Mouse (Mus musculus) kidney, adult 2 months (tissue): ENCODE data around the gene Stx8. TPM values are rescaled to one million over a fixed set of nuclear protein-coding genes. Genes with fewer than 3 reads are reported as not detected.
A peak's percentile ranks its signal among the peaks of the same experiment; 100 is the strongest.

ENCODE experiments used
- DNase-seq: peaks from one replicate; pipeline ENCODE4 v3.0.0; 2021
- H3K27ac ChIP-seq: fragments of 200-500 bp; 2 replicates; pipeline ENCODE4 v1.5.1; 2012; ENCODE audit warnings: low read depth, low read length, control low read depth, inconsistent platforms; ENCODE audit not compliant: insufficient read depth
- H3K27me3 ChIP-seq: fragments of 200-500 bp; replicated peaks from 2 replicates; pipeline ENCODE4 v1.6.1; 2012; ENCODE audit warnings: mild to moderate bottlenecking, moderate library complexity, low read length, inconsistent platforms; ENCODE audit not compliant: control insufficient read depth, insufficient read depth
- H3K36me3 ChIP-seq: fragments of 200-500 bp; 2 replicates; pipeline ENCODE4 v1.6.1; 2012; ENCODE audit warnings: mild to moderate bottlenecking, moderate library complexity, low read length, inconsistent platforms; ENCODE audit not compliant: control insufficient read depth, insufficient read depth
- H3K4me1 ChIP-seq: fragments of 200-500 bp; 2 replicates; pipeline ENCODE4 v1.6.1; 2011; ENCODE audit warnings: low read length; ENCODE audit not compliant: control insufficient read depth, insufficient read depth
- H3K4me3 ChIP-seq: fragments of 200-500 bp; 2 replicates; pipeline ENCODE4 v1.5.1; 2011; ENCODE audit warnings: mild to moderate bottlenecking, low read depth, low read length, control low read depth; ENCODE audit not compliant: insufficient read depth
- CTCF ChIP-seq: fragments of 200-500 bp; conservative IDR thresholded peaks from 2 replicates; pipeline ENCODE4 v1.5.1; 2011; ENCODE audit warnings: low read depth, mild to moderate bottlenecking, control low read depth, low read length, moderate library complexity, mixed read lengths; ENCODE audit not compliant: insufficient read depth, insufficient read length
- POLR2A ChIP-seq: fragments of 200-500 bp; IDR thresholded peaks from one replicate; pipeline ENCODE4 v1.6.1; 2011; ENCODE audit warnings: low read depth, low read length, control low read depth
- WGBS: fragments of 180-500 bp; shearing (Covaris S2); methylation state at CpG from one replicate; pipeline ENCODE4 v1.1.7; 2018; 5-methylcytosine and 5-hydroxymethylcytosine counted together
- polyA plus RNA-seq: library from polyadenylated mRNA; depleted of rRNA; stranded (reverse); fragments of >200 nt; gene quantifications from 2 replicates; pipeline ENCODE4 v1.2.3, GENCODE M21; 2012

The Stx8 gene
- polyA plus RNA-seq, 1 experiment: 10.7 TPM

- H3K27ac ChIP-seq: no peak overlapping the region
- no peaks in the 10 kb centered on the region for H3K4me1 ChIP-seq
- H3K36me3 ChIP-seq: no peaks in the 10 kb centered on the region
- H3K4me3 ChIP-seq: no peak overlapping the region
- no peak for TF ChIP-seq POLR2A
- TF ChIP-seq CTCF: peak; percentile 91
- 19% methylated on average over 6 of the region's 6 CpGs for WGBS
- no peaks in the 10 kb centered on the region for H3K27me3 ChIP-seq
- peak; percentile 62 for DNase-seq
Measured at GRCm38 (mm10) chr11:68004191-68004590, 38.2 kb downstream of the Stx8 start.

GRCm38 (mm10) chr11:68006216-68006789 is 40.3 kb downstream of the Stx8 start:
- no peaks in the 10 kb centered on the region for H3K27me3 ChIP-seq
- H3K4me1 ChIP-seq: no peaks in the 10 kb centered on the region
- H3K36me3 ChIP-seq: no peaks in the 10 kb centered on the region
- no peak overlapping the region for H3K27ac ChIP-seq
- no peak overlapping the region for H3K4me3 ChIP-seq
- TF ChIP-seq POLR2A (no peak), CTCF (no peak)
- 42% methylated on average over 8 of the region's 8 CpGs for WGBS
- DNase-seq: no peak

GRCm38 (mm10) chr11:68007645-68008044 is 41.7 kb downstream of the Stx8 start:
- no peaks in the 10 kb centered on the region for H3K4me1 ChIP-seq
- H3K27me3 ChIP-seq: no peaks in the 10 kb centered on the region
- WGBS: 61% methylated on average over 6 of the region's 6 CpGs
- TF ChIP-seq POLR2A (no peak), CTCF (no peak)
- H3K36me3 ChIP-seq: no peaks in the 10 kb centered on the region
- H3K27ac ChIP-seq: no peak overlapping the region
- DNase-seq: no peak
- no peak overlapping the region for H3K4me3 ChIP-seq

- Histone ChIP-seq H3K4me3 (no peak overlapping the region), H3K27ac (no peak overlapping the region), H3K4me1 (no peaks in the 10 kb centered on the region), H3K36me3 (no peaks in the 10 kb centered on the region), H3K27me3 (no peaks in the 10 kb centered on the region)
- WGBS: 85% methylated on average over 5 of the region's 5 CpGs
- no peak for DNase-seq
- TF ChIP-seq CTCF (no peak), POLR2A (no peak)
Measured at GRCm38 (mm10) chr11:68009377-68009776, 43.4 kb downstream of the Stx8 start.

GRCm38 (mm10) chr11:68012207-68012606 is 46.2 kb downstream of the Stx8 start:
- DNase-seq: no peak
- no peak for TF ChIP-seq CTCF
- no peaks in the 10 kb centered on the region for H3K4me1 ChIP-seq
- no peaks in the 10 kb centered on the region for H3K36me3 ChIP-seq
- H3K27ac ChIP-seq: no peak overlapping the region
- H3K27me3 ChIP-seq: no peaks in the 10 kb centered on the region
- 84% methylated on average over 7 of the region's 7 CpGs for WGBS
- no peak overlapping the region for H3K4me3 ChIP-seq

GRCm38 (mm10) chr11:68018191-68018590 is 52.2 kb downstream of the Stx8 start:
- Histone ChIP-seq H3K4me3 (no peak overlapping the region), H3K27me3 (no peaks in the 10 kb centered on the region), H3K27ac (no peak overlapping the region), H3K4me1 (no peaks in the 10 kb centered on the region), H3K36me3 (no peaks in the 10 kb centered on the region)
- DNase-seq: no peak
- TF ChIP-seq POLR2A (no peak), CTCF (no peak)
- 85% methylated on average over 8 of the region's 8 CpGs for WGBS

- 83% methylated on average over 11 of the region's 11 CpGs for WGBS
- Histone ChIP-seq H3K4me1 (no peaks in the 10 kb centered on the region), H3K27me3 (no peaks in the 10 kb centered on the region), H3K27ac (no peak overlapping the region), H3K36me3 (no peaks in the 10 kb centered on the region), H3K4me3 (no peak overlapping the region)
- DNase-seq: no peak
- no peak for TF ChIP-seq POLR2A
- no peak for TF ChIP-seq CTCF
Measured at GRCm38 (mm10) chr11:68019156-68019555, 53.2 kb downstream of the Stx8 start.

GRCm38 (mm10) chr11:68021976-68022375 is 56.0 kb downstream of the Stx8 start:
- no peak for DNase-seq
- 96% methylated on average over 7 of the region's 7 CpGs for WGBS
- H3K27me3 ChIP-seq: no peaks in the 10 kb centered on the region
- no peak overlapping the region for H3K27ac ChIP-seq
- H3K4me3 ChIP-seq: no peak overlapping the region
- no peak for TF ChIP-seq POLR2A
- TF ChIP-seq CTCF: no peak
- no peaks in the 10 kb centered on the region for H3K4me1 ChIP-seq
- no peaks in the 10 kb centered on the region for H3K36me3 ChIP-seq
